Mouse (Mus musculus): ENCODE data around the gene Sde2.
"Not testable (repeated sequence)": the region's sequence is repeated elsewhere in the genome, so short reads cannot be mapped to it uniquely, and the experiment has no call there.

Sde2 gene

GRCm38 (mm10) chr1:180835273-180836015, 15.5 kb upstream of the Sde2 start:
- DNase-seq (ENCODE audit: low spot score in 2 of 2) = no peak

GRCm38 (mm10) chr1:180836467-180836866, 14.5 kb upstream of the Sde2 start:
- not testable (repeated sequence) for DNase-seq (ENCODE audit: low spot score in 2 of 2)

- DNase-seq (ENCODE audit: low spot score in 2 of 2) = no peak
These were observed 13.7 kb upstream of the Sde2 start for GRCm38 (mm10) chr1:180837186-180837585.

GRCm38 (mm10) chr1:180838014-180838413, 12.9 kb upstream of the Sde2 start:
- no peak for DNase-seq (ENCODE audit: low spot score in 2 of 2)

- no peak for DNase-seq (ENCODE audit: low spot score in 2 of 2)
These were observed 11.6 kb upstream of the Sde2 start for GRCm38 (mm10) chr1:180839201-180839910.

- no peak for DNase-seq (ENCODE audit: low spot score in 2 of 2)
These were observed 9.2 kb upstream of the Sde2 start for GRCm38 (mm10) chr1:180841561-180842300.

GRCm38 (mm10) chr1:180848114-180848510, 2.8 kb upstream of the Sde2 start:
- peak in 1 of 2 experiments; percentile 79 for DNase-seq (ENCODE audit: low spot score in 2 of 2)

GRCm38 (mm10) chr1:180848511-180849241, 2.3 kb upstream of the Sde2 start:
- DNase-seq (ENCODE audit: low spot score in 2 of 2) = peak in 1 of 2 experiments; percentile 46

- DNase-seq (ENCODE audit: low spot score in 2 of 2) = no peak
These were observed 1.1 kb upstream of the Sde2 start for GRCm38 (mm10) chr1:180849701-180850301.

- DNase-seq (ENCODE audit: low spot score in 2 of 2) = no peak
These were observed 7.8 kb downstream of the Sde2 start for GRCm38 (mm10) chr1:180858763-180859162.

- no peak for DNase-seq (ENCODE audit: low spot score in 2 of 2)
These were observed 9.1 kb downstream of the Sde2 start for GRCm38 (mm10) chr1:180860030-180860429.

- DNase-seq (ENCODE audit: low spot score in 2 of 2) = no peak
These were observed 12.7 kb downstream of the Sde2 start for GRCm38 (mm10) chr1:180863606-180864005.

- no peak for DNase-seq (ENCODE audit: low spot score in 2 of 2)
These were observed 15.1 kb downstream of the Sde2 start for GRCm38 (mm10) chr1:180866001-180866400.

GRCm38 (mm10) chr1:180870122-180870650, 19.3 kb downstream of the Sde2 start:
- no peak for DNase-seq (ENCODE audit: low spot score in 2 of 2)

- no peak for DNase-seq (ENCODE audit: low spot score in 2 of 2)
These were observed 23.0 kb downstream of the Sde2 start for GRCm38 (mm10) chr1:180873861-180874484.

GRCm38 (mm10) chr1:180874615-180875014, 23.7 kb downstream of the Sde2 start:
- DNase-seq (ENCODE audit: low spot score in 2 of 2) = no peak

GRCm38 (mm10) chr1:180875126-180875525, 24.2 kb downstream of the Sde2 start:
- no peak for DNase-seq (ENCODE audit: low spot score in 2 of 2)

- no peak for DNase-seq (ENCODE audit: low spot score in 2 of 2)
These were observed 26.5 kb downstream of the Sde2 start for GRCm38 (mm10) chr1:180877466-180877865.

GRCm38 (mm10) chr1:180881768-180882167, 30.8 kb downstream of the Sde2 start:
- no peak for DNase-seq (ENCODE audit: low spot score in 2 of 2)

GRCm38 (mm10) chr1:180883731-180884130, 32.8 kb downstream of the Sde2 start:
- no peak for DNase-seq (ENCODE audit: low spot score in 2 of 2)

- DNase-seq (ENCODE audit: low spot score in 2 of 2) = no peak
These were observed 33.6 kb downstream of the Sde2 start for GRCm38 (mm10) chr1:180884484-180884883.
